Mouse (Mus musculus): ENCODE measurements around the gene C1qtnf9. TPM values are rescaled to one million over a fixed set of nuclear protein-coding genes. Genes with fewer than 3 reads are reported as not detected.

Gene C1qtnf9
- 0.23 and 0.37 TPM in 2 replicates for polyA plus RNA-seq (2016; fragmentation: Nextera tagmentation; extraction: Ambion mirVana)

DNA sequence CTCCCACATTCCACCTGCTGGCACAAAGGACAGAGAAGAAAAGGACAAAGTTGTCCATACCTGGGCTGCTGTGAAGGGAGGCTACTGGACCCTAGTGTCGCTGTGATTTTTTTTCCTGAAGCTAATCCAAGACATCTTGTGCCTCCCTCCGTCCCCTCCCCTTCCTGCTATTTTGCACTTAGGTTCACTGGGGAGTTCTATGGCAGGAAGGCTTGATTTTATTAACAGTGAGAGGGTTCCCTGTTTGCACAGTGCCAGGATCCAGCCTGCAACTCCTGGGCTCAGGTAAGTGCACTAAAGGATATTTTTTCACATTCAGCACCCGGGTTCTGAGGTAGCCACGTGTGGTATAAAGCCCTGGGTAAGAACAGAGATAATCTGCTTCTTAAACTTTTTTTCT, at the start of gene C1qtnf9:
Gene C1qtnf9, plus strand, starts transcription at position 251 of the 400 bp plus-strand sequence.
- 81% methylated on average over 4 of the region's 4 CpGs for WGBS
- no peaks in the 10 kb centered on the region for H3K27me3 ChIP-seq
- no peaks in the 10 kb centered on the region for H3K9me3 ChIP-seq
- no peak within 1 kb of the TSS for H3K9ac ChIP-seq
- no peak within 1 kb of the TSS for H3K4me2 ChIP-seq
- no peak for ATAC-seq (ENCODE audit: low FRiP score)
- H3K27ac ChIP-seq = no peak within 1 kb of the TSS
- peaks cover 7% of the 10 kb centered on the region for H3K36me3 ChIP-seq (replicated peaks)
- no peak within 1 kb of the TSS for H3K4me3 ChIP-seq (replicated peaks)
- H3K4me1 ChIP-seq = peaks cover 5% of the 10 kb centered on the region

DNA sequence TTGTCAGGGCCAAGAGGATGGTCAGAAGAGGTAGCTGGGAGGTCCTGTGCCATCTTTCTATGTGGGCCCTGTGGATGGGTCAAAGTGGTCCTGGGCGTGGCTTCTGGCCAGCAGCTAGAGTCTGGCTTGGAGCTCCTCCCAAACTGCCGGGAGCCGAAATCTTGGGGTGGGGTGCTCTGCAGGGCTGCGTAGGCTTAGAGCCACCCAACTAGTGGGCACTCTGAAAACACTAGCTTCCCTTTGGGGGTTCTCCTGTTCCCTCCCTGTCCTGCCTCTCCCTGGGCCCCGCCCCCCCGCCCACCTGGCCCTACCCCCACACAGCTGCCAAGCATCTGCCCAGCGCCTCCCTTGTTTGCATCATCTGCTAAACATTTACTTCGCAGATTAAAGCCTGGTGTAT, 46.6 kb upstream of the C1qtnf9 start:
- ATAC-seq (ENCODE audit: low FRiP score) = no peak
- no peak overlapping the region for H3K27ac ChIP-seq
- no peak overlapping the region for H3K9ac ChIP-seq
- no peaks in the 10 kb centered on the region for H3K9me3 ChIP-seq
- no peaks in the 10 kb centered on the region for H3K27me3 ChIP-seq
- 68% methylated on average over 8 of the region's 8 CpGs for WGBS
- no peak overlapping the region for H3K4me3 ChIP-seq (replicated peaks)
- peaks cover 3% of the 10 kb centered on the region; the same call in 1 of the 2 replicates for H3K4me1 ChIP-seq
- H3K36me3 ChIP-seq (replicated peaks) = peaks cover 19% of the 10 kb centered on the region
- H3K4me2 ChIP-seq = no peak overlapping the region

DNA sequence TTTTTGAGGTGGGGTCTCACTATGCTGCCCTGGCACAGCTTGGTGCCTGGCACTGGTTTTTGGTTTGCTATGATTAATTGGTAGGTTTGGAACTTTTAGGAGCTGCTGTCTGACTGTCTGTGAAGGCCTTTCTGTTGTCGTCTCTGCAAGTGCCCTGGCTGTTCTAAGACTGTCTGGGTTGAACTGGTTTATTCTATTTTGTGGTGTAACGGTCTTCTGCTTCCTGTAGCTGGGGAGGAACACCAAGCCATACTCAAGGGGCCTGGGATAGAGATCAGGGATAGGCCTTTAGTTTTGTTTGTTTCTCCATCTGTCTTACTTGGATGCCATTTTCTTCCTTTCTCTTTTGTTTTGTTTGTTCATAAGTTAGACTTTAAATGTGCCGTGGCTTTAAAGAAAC, 46.0 kb upstream of the C1qtnf9 start:
- Histone ChIP-seq H3K4me1 (peaks cover 3% of the 10 kb centered on the region; the same call in 1 of the 2 replicates), H3K36me3 (replicated peaks) (peaks cover 16% of the 10 kb centered on the region; the same call in 1 of the 2 replicates), H3K27me3 (no peaks in the 10 kb centered on the region), H3K9me3 (no peaks in the 10 kb centered on the region), H3K4me3 (replicated peaks) (no peak overlapping the region), H3K4me2 (no peak overlapping the region), H3K9ac (no peak overlapping the region), H3K27ac (no peak overlapping the region)
- WGBS = 82% methylated on average over 3 of the region's 3 CpGs
- no peak for ATAC-seq (ENCODE audit: low FRiP score)

DNA sequence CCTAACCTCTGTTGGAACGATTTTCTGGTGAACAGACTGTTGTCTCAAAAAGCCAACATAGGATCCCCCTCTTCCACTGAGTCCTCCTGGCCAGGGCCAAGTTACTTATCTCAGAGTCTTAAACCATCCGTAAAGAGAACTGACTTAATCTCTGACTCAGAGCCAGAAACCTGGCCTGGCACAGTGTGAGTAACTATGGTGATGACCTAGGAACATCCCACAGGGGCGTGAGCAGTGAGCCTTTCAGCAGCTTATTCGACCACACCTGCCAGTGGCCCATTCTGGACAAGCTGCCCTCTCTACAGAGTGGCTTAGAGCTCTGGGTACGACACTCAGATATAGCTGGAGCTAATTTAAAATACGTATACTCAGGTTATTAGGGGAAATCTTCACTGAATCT, 41.8 kb upstream of the C1qtnf9 start:
- Histone ChIP-seq H3K9me3 (0 out of 2 replicates have a peak, but pooled peaks cover 3% of the 10 kb centered on the region), H3K27me3 (no peaks in the 10 kb centered on the region), H3K9ac (no peak overlapping the region), H3K4me3 (replicated peaks) (no peak overlapping the region), H3K4me1 (peaks cover 3% of the 10 kb centered on the region; the same call in 1 of the 2 replicates), H3K27ac (no peak overlapping the region), H3K36me3 (replicated peaks) (peaks cover 32% of the 10 kb centered on the region), H3K4me2 (no peak overlapping the region)
- 76% methylated on average over 6 of the region's 6 CpGs for WGBS
- no peak for ATAC-seq (ENCODE audit: low FRiP score)

DNA sequence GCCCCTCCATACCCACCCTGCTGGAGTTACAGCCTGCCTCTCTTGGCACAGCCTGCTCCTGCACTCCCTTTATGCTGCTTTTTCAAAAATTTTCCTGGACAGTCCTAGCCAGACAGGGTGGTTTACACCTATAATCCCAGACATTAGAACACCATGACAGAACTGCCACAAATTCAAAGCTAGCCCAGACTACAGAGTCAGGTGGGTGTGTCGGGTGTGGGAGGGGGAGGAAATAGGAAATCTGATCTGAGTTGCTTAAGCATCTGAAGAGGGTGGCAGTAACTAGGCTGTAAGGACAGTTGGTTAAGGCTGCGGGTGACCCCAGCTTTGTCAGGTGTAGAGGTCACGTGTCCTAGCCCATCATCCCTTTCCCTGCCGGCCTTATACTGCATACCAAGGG, 40.8 kb upstream of the C1qtnf9 start:
- Histone ChIP-seq H3K9me3 (0 out of 2 replicates have a peak, but pooled peaks cover 3% of the 10 kb centered on the region), H3K4me3 (replicated peaks) (no peak overlapping the region), H3K27ac (no peak overlapping the region), H3K4me1 (peaks cover 7% of the 10 kb centered on the region; the same call in 1 of the 2 replicates), H3K27me3 (no peaks in the 10 kb centered on the region), H3K4me2 (no peak overlapping the region), H3K9ac (no peak overlapping the region; the same call in 1 of the 2 replicates), H3K36me3 (replicated peaks) (peaks cover 34% of the 10 kb centered on the region)
- WGBS = 75% methylated on average over 4 of the region's 4 CpGs
- no peak for ATAC-seq (ENCODE audit: low FRiP score)

DNA sequence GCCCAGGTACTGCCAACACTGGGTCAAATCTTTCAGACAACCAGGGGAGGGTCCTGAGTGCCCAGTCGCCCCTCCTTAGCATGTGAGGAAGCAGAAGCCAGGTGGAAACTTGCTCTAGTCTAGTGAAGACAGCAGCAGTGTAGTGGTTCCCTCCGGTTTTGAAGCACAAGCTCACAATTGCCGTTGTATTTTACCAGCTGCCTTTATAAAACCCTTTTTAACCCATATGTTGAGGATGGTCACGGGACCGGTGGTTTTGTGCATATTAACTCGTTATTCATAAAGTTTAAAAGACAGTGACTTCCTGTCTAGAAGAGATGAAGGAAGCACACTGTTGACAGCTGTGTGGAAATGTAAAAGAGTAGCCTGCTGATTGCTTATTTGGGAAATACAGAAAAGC, 35.9 kb upstream of the C1qtnf9 start:
- ATAC-seq (ENCODE audit: low FRiP score) = no peak
- Histone ChIP-seq H3K4me2 (no peak overlapping the region), H3K9me3 (0 out of 2 replicates have a peak, but pooled peaks cover 3% of the 10 kb centered on the region), H3K9ac (no peak overlapping the region), H3K36me3 (replicated peaks) (peaks cover 34% of the 10 kb centered on the region), H3K4me1 (peaks cover 49% of the 10 kb centered on the region), H3K4me3 (replicated peaks) (no peak overlapping the region), H3K27ac (no peak overlapping the region), H3K27me3 (no peaks in the 10 kb centered on the region)
- 70% methylated on average over 6 of the region's 6 CpGs for WGBS

DNA sequence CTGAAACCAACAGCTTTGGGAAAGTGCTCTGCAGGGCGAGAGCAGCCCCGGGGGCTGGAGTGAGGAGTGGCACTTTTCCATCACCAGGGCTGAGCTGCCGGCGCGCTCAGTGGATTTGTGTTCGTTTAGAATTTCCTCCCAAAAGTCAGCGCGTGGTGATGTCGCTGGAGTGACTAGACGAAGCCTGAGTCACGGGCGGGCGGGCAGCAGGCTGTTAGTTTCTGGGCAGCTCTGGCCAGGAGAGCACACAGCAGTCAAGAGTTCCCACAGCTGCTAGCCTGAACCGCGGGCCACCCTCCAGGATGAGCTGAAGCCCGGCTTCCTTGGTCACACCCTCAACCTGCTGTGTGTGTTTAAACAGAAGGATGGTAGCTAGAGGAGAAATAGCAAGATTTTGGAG, 35.1 kb upstream of the C1qtnf9 start:
- Histone ChIP-seq H3K4me3 (replicated peaks) (no peak overlapping the region), H3K36me3 (replicated peaks) (peaks cover 31% of the 10 kb centered on the region), H3K4me1 (peaks cover 56% of the 10 kb centered on the region), H3K9me3 (0 out of 2 replicates have a peak, but pooled peaks cover 3% of the 10 kb centered on the region), H3K27me3 (no peaks in the 10 kb centered on the region), H3K4me2 (no peak overlapping the region), H3K27ac (peak overlapping the region; percentile 50; the same call in 1 of the 2 replicates), H3K9ac (0 out of 2 replicates have a peak overlapping the region, but pooled peaks have one; percentile 7)
- ATAC-seq (ENCODE audit: low FRiP score) = no peak
- 36% methylated on average over 16 of the region's 16 CpGs for WGBS

DNA sequence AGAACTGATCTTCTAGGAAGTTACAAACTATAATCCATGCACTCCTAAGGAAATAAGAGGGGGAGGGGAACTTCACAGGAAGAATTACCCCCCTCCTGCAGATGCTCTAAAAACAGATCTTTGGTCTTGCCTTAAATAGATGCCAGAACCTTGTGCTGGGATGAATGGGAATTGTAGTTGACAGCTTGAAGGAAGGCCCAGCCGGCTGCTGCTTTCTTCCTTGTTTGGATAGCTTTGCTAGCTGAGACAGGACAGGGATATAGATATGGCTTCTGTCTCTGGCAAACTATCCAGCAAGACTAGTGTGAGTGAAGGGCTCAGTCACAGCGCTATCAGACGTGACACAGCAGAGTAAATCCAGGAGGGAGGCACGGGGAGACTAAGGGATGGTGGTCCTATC, 34.2 kb upstream of the C1qtnf9 start:
- ATAC-seq (ENCODE audit: low FRiP score) = no peak
- Histone ChIP-seq H3K4me1 (peaks cover 62% of the 10 kb centered on the region), H3K9me3 (0 out of 2 replicates have a peak, but pooled peaks cover 3% of the 10 kb centered on the region)

DNA sequence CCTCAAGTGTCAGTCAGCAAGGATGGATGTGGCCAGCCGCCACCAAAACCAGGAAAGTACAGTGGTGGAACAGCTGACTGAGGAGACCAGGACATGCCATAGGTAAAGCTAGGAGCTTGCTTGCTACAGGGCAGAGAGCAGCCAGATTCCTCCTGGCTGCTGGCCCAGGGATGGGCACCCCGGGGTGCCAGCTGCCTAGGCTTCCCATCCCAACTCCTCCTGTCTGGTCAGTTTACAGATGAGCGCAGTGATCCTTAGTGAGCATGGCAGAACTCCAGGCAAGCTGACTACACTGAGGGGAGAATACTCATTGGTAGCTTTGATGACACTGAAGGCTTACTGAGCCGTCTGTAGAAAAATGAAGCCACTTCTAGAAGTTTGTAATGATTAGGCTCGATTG, 32.7 kb upstream of the C1qtnf9 start:
- Histone ChIP-seq H3K4me1 (peaks cover 75% of the 10 kb centered on the region), H3K27ac (0 out of 2 replicates have a peak overlapping the region, but pooled peaks have one; percentile 31), H3K27me3 (no peaks in the 10 kb centered on the region), H3K9ac (no peak overlapping the region), H3K4me2 (no peak overlapping the region), H3K9me3 (no peaks in the 10 kb centered on the region), H3K36me3 (replicated peaks) (peaks cover 10% of the 10 kb centered on the region), H3K4me3 (replicated peaks) (no peak overlapping the region)
- no peak for ATAC-seq (ENCODE audit: low FRiP score)
- WGBS = 55% methylated on average over 5 of the region's 5 CpGs

More for the DNA sequence above, 34.2 kb upstream of the C1qtnf9 start:
- Histone ChIP-seq H3K4me3 (replicated peaks) (no peak overlapping the region), H3K36me3 (replicated peaks) (peaks cover 24% of the 10 kb centered on the region), H3K4me2 (no peak overlapping the region), H3K9ac (no peak overlapping the region), H3K27ac (0 out of 2 replicates have a peak overlapping the region, but pooled peaks have one; percentile 42), H3K27me3 (no peaks in the 10 kb centered on the region)
- WGBS = 65% methylated on average over 4 of the region's 4 CpGs

DNA sequence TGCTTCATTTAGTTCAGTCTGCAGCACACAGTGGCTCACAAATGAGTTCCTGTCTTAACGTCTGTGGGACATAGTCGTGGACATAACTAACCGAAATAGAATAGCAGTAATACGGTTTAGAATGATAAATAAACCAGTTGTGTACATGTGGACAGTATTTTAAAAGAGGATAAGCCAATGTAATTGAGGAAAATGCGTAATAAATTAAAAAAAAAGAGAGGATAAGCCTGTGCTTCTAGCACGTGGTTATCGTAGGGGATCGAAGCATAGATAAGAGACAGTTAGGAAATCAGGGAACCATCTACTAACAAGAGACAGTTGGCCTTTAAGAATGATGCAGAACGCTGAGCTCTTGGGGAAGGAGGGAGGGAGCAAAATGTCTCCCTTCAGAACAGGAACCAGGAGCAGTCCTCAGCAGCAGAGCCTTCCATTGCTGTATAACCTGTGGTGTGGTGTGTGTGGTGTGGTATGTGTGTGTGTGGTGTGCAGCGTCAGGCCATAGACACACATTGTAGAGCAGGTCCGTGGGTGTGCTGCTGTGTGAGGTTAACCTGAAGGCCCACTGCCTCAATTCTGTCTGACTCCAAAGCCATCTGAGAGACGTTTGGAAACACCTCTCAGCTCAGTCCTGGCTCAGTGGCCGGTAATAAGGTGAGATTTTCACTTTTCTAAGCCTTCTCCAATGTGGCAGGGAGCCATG, 31.9 kb upstream of the C1qtnf9 start:
- Histone ChIP-seq H3K4me1 (peaks cover 83% of the 10 kb centered on the region), H3K27ac (peak overlapping the region; percentile 74)

DNA sequence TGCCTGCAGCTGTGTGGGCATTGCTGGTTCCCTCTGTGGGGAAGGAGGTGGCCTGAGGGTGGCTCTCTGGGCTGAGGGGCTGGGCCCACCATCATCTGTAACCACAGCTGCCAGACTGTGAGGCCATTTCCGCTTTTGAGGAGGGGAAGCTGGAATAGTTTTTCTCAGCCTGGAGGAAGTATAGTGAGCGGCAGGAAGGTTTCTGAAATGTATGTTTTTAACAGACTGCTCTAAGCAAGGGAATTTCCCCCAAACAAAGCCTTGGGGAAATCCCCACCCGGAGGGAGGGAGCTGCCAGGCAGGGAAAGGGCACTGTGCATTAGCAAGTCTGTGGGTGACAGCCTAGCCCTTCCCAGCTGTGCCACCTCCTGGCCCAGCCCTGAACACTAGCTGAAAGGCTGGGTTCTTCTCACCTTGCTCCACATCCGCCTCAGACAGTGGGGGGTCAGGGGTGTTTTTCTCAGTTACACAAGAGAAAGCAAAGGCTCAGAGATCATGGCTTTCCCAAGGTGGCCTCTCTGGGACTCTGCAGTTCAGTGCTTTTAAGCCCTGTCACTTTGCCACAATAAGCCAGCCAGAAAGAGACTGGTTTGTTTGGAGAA, 31.2 kb upstream of the C1qtnf9 start:
- peaks cover 86% of the 10 kb centered on the region for H3K4me1 ChIP-seq
- ATAC-seq (ENCODE audit: low FRiP score) = peak; percentile 59
- WGBS = 6% methylated on average over 4 of the region's 4 CpGs
- H3K4me3 ChIP-seq (replicated peaks) = no peak overlapping the region
- H3K27ac ChIP-seq = peak overlapping the region; percentile 74
- H3K4me2 ChIP-seq = peak overlapping the region; percentile 6; the same call in 1 of the 2 replicates
- H3K9me3 ChIP-seq = no peaks in the 10 kb centered on the region
- H3K27me3 ChIP-seq = no peaks in the 10 kb centered on the region
- peak overlapping the region; percentile 39; the same call in 1 of the 2 replicates for H3K9ac ChIP-seq
- peaks cover 2% of the 10 kb centered on the region for H3K36me3 ChIP-seq (replicated peaks)

More for the DNA sequence above, 31.9 kb upstream of the C1qtnf9 start:
- H3K9ac ChIP-seq = 0 out of 2 replicates have a peak overlapping the region, but pooled peaks have one; percentile 39
- 0 out of 2 replicates have a peak overlapping the region, but pooled peaks have one; percentile 6 for H3K4me2 ChIP-seq
- H3K27me3 ChIP-seq = no peaks in the 10 kb centered on the region
- WGBS = 62% methylated on average over 13 of the region's 13 CpGs
- no peak for ATAC-seq (ENCODE audit: low FRiP score)
- peaks cover 3% of the 10 kb centered on the region for H3K36me3 ChIP-seq (replicated peaks)
- no peak overlapping the region for H3K4me3 ChIP-seq (replicated peaks)
- no peaks in the 10 kb centered on the region for H3K9me3 ChIP-seq

DNA sequence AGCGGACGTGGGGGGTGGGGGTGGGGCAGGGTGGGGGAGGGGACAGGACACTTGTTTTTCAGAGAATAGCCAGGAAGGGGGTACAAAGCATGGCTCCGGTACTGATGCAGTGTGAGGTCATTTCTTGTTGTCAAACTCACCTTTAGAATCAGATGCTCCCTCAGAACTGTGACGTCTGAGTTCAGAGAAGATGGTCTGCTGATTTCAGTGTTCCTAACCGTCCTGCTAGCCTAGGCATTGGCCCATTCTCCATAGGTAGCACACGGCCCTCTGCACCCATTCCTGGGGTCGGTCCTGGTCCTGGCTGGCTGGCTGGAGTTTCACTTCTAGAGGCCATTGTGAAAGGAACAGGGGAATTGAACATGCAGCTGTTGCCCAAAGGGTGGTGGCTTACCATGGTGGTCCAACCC, 30.7 kb upstream of the C1qtnf9 start:
- Histone ChIP-seq H3K36me3 (replicated peaks) (peaks cover 8% of the 10 kb centered on the region), H3K9me3 (no peaks in the 10 kb centered on the region), H3K4me1 (peaks cover 86% of the 10 kb centered on the region), H3K27me3 (no peaks in the 10 kb centered on the region), H3K4me2 (no peak overlapping the region), H3K9ac (0 out of 2 replicates have a peak overlapping the region, but pooled peaks have one; percentile 39), H3K4me3 (replicated peaks) (no peak overlapping the region), H3K27ac (peak overlapping the region; percentile 74)
- 10% methylated on average over 7 of the region's 7 CpGs for WGBS
- ATAC-seq (ENCODE audit: low FRiP score) = no peak
